Mouse (Mus musculus) cerebellum, adult 2 months (tissue): ENCODE data around the gene Irf2bpl.

Experiments used
- CTCF ChIP-seq: fragments of 200-500 bp; IDR thresholded peaks from 2 replicates; pipeline ENCODE4 v1.5.1; 2011; ENCODE audit warnings: low read depth, mild to moderate bottlenecking, control low read depth, low read length, moderate library complexity, borderline replicate concordance; ENCODE audit not compliant: insufficient read depth
- POLR2A ChIP-seq: fragments of 200-500 bp; IDR thresholded peaks from 2 replicates; pipeline ENCODE4 v1.6.1; 2011; ENCODE audit warnings: low read length, control low read depth, borderline replicate concordance; ENCODE audit not compliant: insufficient read depth

GRCm38 (mm10) chr12:86835899-86836298, 48.7 kb downstream of the Irf2bpl start:
- TF ChIP-seq CTCF (no peak), POLR2A (no peak)
